Mouse (Mus musculus) stomach, postnatal 0 days (tissue): ENCODE measurements around the gene Cul9. TPM values are rescaled to one million over a fixed set of nuclear protein-coding genes. Genes with fewer than 3 reads are reported as not detected.
"Not testable (repeated sequence)": the region's sequence is repeated elsewhere in the genome, so short reads cannot be mapped to it uniquely, and the experiment has no call there.

ENCODE experiments used
- ATAC-seq: fragments of 200-750 bp; cut with Nextera tagmentation; 2 replicates; pipeline ENCODE4 v1.8.0; 2017; ENCODE audit not compliant: low FRiP score, low TSS enrichment
- DNase-seq: peaks from one replicate; pipeline ENCODE4 v3.0.0-alpha.2; 2016; ENCODE audit warnings: low spot score
- H3K27ac ChIP-seq: fragments of 300-500 bp; sonication (generic); replicated peaks from 2 replicates; pipeline ENCODE4 v1.5.1; 2014; ENCODE audit warnings: mild to moderate bottlenecking, control low read depth
- H3K27me3 ChIP-seq: fragments of 300-500 bp; sonication (generic); 2 replicates; pipeline ENCODE4 v1.6.1; 2014; ENCODE audit warnings: low read length; ENCODE audit not compliant: control insufficient read depth, insufficient read depth
- H3K36me3 ChIP-seq: fragments of 300-500 bp; sonication (generic); 2 replicates; pipeline ENCODE4 v1.6.1; 2014; ENCODE audit warnings: low read length, mixed read lengths; ENCODE audit not compliant: control insufficient read depth, insufficient read depth
- H3K4me1 ChIP-seq: fragments of 300-500 bp; sonication (generic); replicated peaks from 2 replicates; pipeline ENCODE4 v1.6.1; 2014; ENCODE audit warnings: antibody characterized with exemption; ENCODE audit not compliant: control insufficient read depth, insufficient read depth
- H3K4me2 ChIP-seq: fragments of 300-500 bp; sonication (generic); replicated peaks from 2 replicates; pipeline ENCODE4 v1.6.1; 2014; ENCODE audit warnings: low read depth, mild to moderate bottlenecking, control low read depth, moderate library complexity
- H3K4me3 ChIP-seq: fragments of 300-500 bp; sonication (generic); 2 replicates; pipeline ENCODE4 v1.5.1; 2014; ENCODE audit warnings: low read depth, low read length, control low read depth
- H3K9ac ChIP-seq: fragments of 300-500 bp; sonication (generic); 2 replicates; pipeline ENCODE4 v1.6.1; 2014; ENCODE audit warnings: mild to moderate bottlenecking, low read length, control low read depth, mixed read lengths
- H3K9me3 ChIP-seq: fragments of 300-500 bp; sonication (generic); 2 replicates; pipeline ENCODE4 v1.6.1; 2016; ENCODE audit warnings: low read length; ENCODE audit not compliant: control insufficient read depth
- CTCF ChIP-seq: IDR thresholded peaks from 2 replicates; pipeline ENCODE4 v1.5.1; 2016; ENCODE audit warnings: antibody characterized with exemption, low read depth, mild to moderate bottlenecking, moderate library complexity
- EP300 ChIP-seq: optimal IDR thresholded peaks from 2 replicates; pipeline ENCODE3; 2016; ENCODE audit warnings: antibody characterized with exemption
- WGBS: fragments of 180-500 bp; shearing (Covaris S2); extraction: QIAGEN DNeasy Blood & Tissue Kit; methylation state at CpG from one replicate; pipeline ENCODE4 v1.1.7; 2014; 5-methylcytosine and 5-hydroxymethylcytosine counted together
- polyA plus RNA-seq: library from polyadenylated mRNA; unstranded; fragments of >200 nt; fragmentation: Nextera tagmentation; extraction: Ambion mirVana; gene quantifications from 2 replicates; pipeline ENCODE4 v1.2.1, GENCODE M21; 2015

Cul9 gene
- polyA plus RNA-seq, 1 experiment from 2014 or later = 1.9 TPM

DNA sequence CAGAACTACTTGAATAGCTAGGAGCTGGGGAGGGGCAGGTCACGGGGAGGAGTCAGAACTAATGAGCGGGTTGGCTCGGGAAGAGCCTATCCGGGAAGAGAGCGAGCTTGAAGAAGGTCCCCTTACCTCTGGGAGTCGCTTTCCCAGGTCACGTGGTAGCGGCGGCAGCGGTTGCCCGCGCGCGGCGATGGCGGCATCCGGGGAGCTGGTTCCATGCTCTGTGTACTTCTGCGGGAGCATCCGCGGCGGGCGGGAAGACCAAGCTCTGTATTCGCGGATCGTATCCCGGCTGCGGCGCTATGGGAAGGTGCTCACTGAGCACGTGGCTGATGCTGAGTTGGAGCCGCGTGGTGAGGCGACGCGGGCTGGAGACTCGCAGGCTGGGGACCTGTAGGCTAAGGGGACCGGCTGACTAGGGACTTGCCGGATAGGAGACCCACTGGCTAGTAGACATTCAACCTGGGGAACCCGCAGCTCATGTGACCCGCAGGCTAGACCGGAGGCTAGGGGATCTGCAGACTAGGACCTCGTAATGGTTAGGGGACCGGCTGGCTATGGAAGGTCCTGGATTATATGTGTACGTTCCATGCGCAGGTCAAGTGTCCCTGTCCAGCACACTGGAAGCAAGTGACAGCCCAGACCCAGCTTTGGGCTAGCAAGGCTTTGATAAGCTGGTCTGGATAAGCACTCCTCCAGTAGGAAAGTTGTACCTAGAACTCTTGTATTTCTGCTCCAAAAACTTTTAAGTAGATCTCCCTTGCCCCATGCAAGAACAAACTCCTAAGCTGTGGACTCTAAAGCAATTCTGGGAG is 49.4 kb downstream of the Cul9 start, which contains the start of gene Dnph1:
TSS of gene Dnph1 (plus strand) at position 89 of the 812 bp plus-strand sequence.
- no peak for TF ChIP-seq EP300
- TF ChIP-seq CTCF = no peak
- DNase-seq (peak; percentile 84), ATAC-seq (peak; percentile 88)
- WGBS = under 1% methylated on average over 44 of the region's 44 CpGs
- H3K36me3 ChIP-seq = no peaks in the 10 kb centered on the region
- H3K27me3 ChIP-seq = no peaks in the 10 kb centered on the region
- peak within 1 kb of the TSS; percentile 43 for H3K4me3 ChIP-seq
- no peaks in the 10 kb centered on the region for H3K4me1 ChIP-seq
- peak within 1 kb of the TSS; percentile 61 for H3K9ac ChIP-seq
- H3K4me2 ChIP-seq = peak within 1 kb of the TSS; percentile 75
- H3K9me3 ChIP-seq = no peaks in the 10 kb centered on the region
- H3K27ac ChIP-seq = no peak within 1 kb of the TSS

DNA sequence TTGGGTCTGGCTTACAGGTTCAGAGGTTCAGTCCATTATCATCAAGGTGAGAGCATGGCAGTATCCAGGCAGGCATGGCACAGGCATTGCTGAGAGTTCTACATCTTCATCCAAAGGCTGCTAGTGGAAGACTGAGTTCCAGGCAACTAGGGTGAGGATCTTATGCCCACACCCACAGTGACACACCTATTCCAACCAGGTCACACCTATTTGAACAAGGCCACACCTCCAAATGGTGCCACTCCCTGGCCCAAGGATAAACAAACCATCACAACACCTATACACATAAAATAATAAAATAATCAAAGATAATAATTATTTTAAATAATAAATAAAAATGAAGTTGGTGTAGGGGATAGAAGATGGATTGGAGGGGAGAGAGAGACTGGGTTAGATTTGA is 50.1 kb downstream of the Cul9 start:
- DNase-seq, H3K27me3 ChIP-seq, H3K9me3 ChIP-seq, H3K4me1 ChIP-seq, H3K9ac ChIP-seq, H3K4me3 ChIP-seq, H3K36me3 ChIP-seq, H3K4me2 ChIP-seq, H3K27ac ChIP-seq, ATAC-seq: not testable (repeated sequence)

DNA sequence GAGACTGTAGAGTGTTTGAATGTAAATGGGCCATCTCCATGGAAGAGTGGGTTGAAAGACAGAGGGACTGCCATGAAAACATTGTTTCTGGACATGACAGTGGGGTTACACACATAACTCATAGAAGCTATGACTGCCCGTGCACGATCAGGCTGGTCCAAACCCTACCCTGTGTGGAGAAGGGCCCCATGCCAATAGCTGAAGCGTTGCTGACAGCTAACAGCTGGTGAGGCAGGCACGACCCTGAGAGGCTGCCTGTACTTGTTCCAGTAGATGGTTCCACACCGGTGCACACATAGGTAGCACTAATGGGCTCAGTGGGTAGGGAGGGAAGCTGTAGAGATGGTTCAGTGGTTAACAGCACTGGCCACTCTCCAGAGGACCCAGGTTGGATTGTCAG is 50.7 kb downstream of the Cul9 start:
- H3K9me3 ChIP-seq = no peaks in the 10 kb centered on the region
- H3K4me2 ChIP-seq = no peak overlapping the region
- no peak for ATAC-seq
- no peaks in the 10 kb centered on the region for H3K27me3 ChIP-seq
- H3K36me3 ChIP-seq = no peaks in the 10 kb centered on the region
- no peaks in the 10 kb centered on the region for H3K4me1 ChIP-seq
- H3K27ac ChIP-seq = no peak overlapping the region
- 65% methylated on average over 5 of the region's 5 CpGs for WGBS
- no peak for DNase-seq
- no peak overlapping the region for H3K9ac ChIP-seq
- TF ChIP-seq EP300 = no peak
- TF ChIP-seq CTCF = no peak
- no peak overlapping the region for H3K4me3 ChIP-seq

DNA sequence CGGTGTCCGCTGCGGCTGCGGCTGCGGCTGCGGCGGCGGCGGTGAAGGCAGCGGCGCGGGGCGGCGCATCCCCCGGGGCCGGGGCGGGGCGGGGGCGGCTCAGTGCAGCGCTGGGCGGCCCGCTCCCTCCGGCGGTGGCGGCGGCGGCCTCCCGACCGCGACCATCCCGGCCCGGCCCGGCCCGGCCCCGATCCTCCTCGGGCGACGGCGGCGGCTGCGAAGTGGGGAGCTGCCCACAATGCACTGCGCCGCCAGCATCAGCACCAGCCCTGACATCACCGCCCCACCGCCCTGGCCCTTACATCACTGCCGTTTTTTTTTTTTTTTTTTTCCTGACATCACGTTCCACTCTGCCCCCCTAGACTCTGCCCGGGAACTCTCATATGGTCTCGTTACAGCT is 58.8 kb downstream of the Cul9 start, which contains the start of gene Ttbk1:
TSS of gene Ttbk1 (minus strand) at position 245 of the 400 bp plus-strand sequence.
- WGBS = 1% methylated on average over 20 of the region's 49 CpGs
- peak; percentile 16; the same call in 1 of the 2 replicates for ATAC-seq

DNA sequence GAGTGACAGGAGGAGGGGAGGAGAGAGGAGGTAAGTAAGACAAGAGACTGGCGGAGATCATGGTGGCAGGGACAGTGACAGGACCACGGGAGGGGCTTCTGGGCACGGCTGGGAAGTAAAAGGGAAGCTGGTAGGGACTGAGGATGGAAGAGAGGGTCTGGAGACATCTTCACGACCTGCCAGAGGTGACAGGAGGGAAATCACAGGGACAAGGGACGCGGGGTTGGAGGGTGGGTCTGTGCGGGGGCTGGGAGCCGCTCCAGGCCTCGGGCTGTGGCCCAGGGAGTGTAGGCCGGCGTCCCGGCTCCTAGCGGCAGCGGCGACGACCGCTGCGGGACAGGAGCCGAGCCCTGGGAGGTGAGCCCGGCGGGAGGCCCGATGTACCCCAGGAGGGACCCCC is 59.2 kb downstream of the Cul9 start:
- Histone ChIP-seq H3K4me3 (peak overlapping the region; percentile 34), H3K27me3 (peaks cover 12% of the 10 kb centered on the region; the same call in 1 of the 2 replicates), H3K9ac (peak overlapping the region; percentile 35; the same call in 1 of the 2 replicates), H3K9me3 (no peaks in the 10 kb centered on the region), H3K4me2 (peak overlapping the region; percentile 48), H3K36me3 (no peaks in the 10 kb centered on the region), H3K27ac (no peak overlapping the region), H3K4me1 (no peaks in the 10 kb centered on the region)
- DNase-seq (no peak), ATAC-seq (no peak)
- 7% methylated on average over 14 of the region's 22 CpGs for WGBS
- TF ChIP-seq CTCF = no peak
- TF ChIP-seq EP300 = no peak

More for the DNA sequence above, 58.8 kb downstream of the Cul9 start, which contains the start of gene Ttbk1:
- peak within 1 kb of the TSS; percentile 34 for H3K4me3 ChIP-seq
- peaks cover 12% of the 10 kb centered on the region; the same call in 1 of the 2 replicates for H3K27me3 ChIP-seq
- TF ChIP-seq CTCF = no peak
- no peak for TF ChIP-seq EP300
- no peaks in the 10 kb centered on the region for H3K9me3 ChIP-seq
- no peaks in the 10 kb centered on the region for H3K4me1 ChIP-seq
- H3K4me2 ChIP-seq = peak within 1 kb of the TSS; percentile 48
- DNase-seq = no peak
- no peak within 1 kb of the TSS for H3K27ac ChIP-seq
- H3K9ac ChIP-seq = peak within 1 kb of the TSS; percentile 35; the same call in 1 of the 2 replicates
- H3K36me3 ChIP-seq = no peaks in the 10 kb centered on the region

DNA sequence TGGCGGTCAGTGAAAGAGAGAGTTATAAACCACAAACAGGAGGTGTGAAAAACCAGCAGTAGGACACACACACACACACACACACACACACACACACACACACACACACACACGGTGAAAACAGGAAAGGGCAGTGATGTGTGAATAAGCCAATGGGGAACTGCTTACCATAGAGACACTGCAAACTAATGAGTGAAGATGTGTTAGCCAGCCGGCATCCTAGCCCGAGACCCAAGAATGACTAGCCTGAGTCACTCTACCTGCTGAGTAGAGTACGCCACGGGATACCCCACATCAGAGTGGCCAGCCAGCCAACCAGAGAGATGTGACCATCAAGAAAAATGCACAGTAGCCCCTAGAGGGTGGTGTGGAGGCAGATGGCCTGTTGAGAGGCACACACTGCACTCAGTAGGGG is 61.7 kb downstream of the Cul9 start:
- Histone ChIP-seq H3K4me2 (no peak overlapping the region), H3K36me3 (no peaks in the 10 kb centered on the region), H3K27me3 (peaks cover 12% of the 10 kb centered on the region; the same call in 1 of the 2 replicates), H3K4me1 (no peaks in the 10 kb centered on the region), H3K4me3 (no peak overlapping the region), H3K27ac (no peak overlapping the region), H3K9me3 (no peaks in the 10 kb centered on the region), H3K9ac (no peak overlapping the region)
- ATAC-seq = no peak
- 22% methylated on average over 6 of the region's 6 CpGs for WGBS
- TF ChIP-seq EP300 = no peak
- TF ChIP-seq CTCF = peak; percentile 28
- no peak for DNase-seq
